12 mouse cellular contexts compared by ENCODE assay signal in genomic region chr4:22792826-22793225, GRCm38 (mm10).
"Had no signal": no experiment of that assay in that cellular context is flagged by ENCODE, and none has a peak within 500 bp of the region (broad histone marks: within the 10 kb centered on the region; RNA-seq: fewer than 3 reads in every experiment).

No protein-coding gene starts in this region.

- H3K9me3 ChIP-seq: liver, embryonic 13.5 days; midbrain, embryonic 10.5 days; neural tube, embryonic 13.5 days had no signal

- H3K9ac ChIP-seq: liver, embryonic 13.5 days; liver, postnatal 0 days; neural tube, embryonic 13.5 days had no signal

- H3K27me3 ChIP-seq: liver, embryonic 13.5 days; neural tube, embryonic 13.5 days had no signal

- DNase-seq: kidney, adult 18-20 months; kidney, postnatal 25 days; liver; liver, embryonic 13.5 days; liver, postnatal 0 days; lung, postnatal 36 days; right cerebral cortex, postnatal 14 days; thymus, postnatal 36 days had no signal

- H3K27ac ChIP-seq: left cerebral cortex, adult 2 months; liver, embryonic 13.5 days; midbrain, embryonic 10.5 days; neural tube, embryonic 13.5 days had no signal

- H3K4me2 ChIP-seq: liver, embryonic 13.5 days; neural tube, embryonic 13.5 days had no signal

- H3K36me3 ChIP-seq: liver, embryonic 13.5 days; midbrain, embryonic 10.5 days; neural tube, embryonic 13.5 days had no signal

- ATAC-seq: liver, postnatal 0 days; midbrain, embryonic 16.5 days had no signal

- H3K4me3 ChIP-seq: left cerebral cortex, adult 2 months; liver, embryonic 13.5 days; midbrain, embryonic 10.5 days; neural tube, embryonic 13.5 days had no signal

- H3K4me1 ChIP-seq: liver, embryonic 13.5 days; midbrain, embryonic 10.5 days; neural tube, embryonic 13.5 days had no signal
